Mouse (Mus musculus): Measurements from ENCODE around the gene Iqcj. TPM values are rescaled to one million over a fixed set of nuclear protein-coding genes. Genes with fewer than 3 reads are reported as not detected.

The Iqcj gene
- polyA plus RNA-seq, 1 experiment from 2014 or later = 1.5 TPM

DNA sequence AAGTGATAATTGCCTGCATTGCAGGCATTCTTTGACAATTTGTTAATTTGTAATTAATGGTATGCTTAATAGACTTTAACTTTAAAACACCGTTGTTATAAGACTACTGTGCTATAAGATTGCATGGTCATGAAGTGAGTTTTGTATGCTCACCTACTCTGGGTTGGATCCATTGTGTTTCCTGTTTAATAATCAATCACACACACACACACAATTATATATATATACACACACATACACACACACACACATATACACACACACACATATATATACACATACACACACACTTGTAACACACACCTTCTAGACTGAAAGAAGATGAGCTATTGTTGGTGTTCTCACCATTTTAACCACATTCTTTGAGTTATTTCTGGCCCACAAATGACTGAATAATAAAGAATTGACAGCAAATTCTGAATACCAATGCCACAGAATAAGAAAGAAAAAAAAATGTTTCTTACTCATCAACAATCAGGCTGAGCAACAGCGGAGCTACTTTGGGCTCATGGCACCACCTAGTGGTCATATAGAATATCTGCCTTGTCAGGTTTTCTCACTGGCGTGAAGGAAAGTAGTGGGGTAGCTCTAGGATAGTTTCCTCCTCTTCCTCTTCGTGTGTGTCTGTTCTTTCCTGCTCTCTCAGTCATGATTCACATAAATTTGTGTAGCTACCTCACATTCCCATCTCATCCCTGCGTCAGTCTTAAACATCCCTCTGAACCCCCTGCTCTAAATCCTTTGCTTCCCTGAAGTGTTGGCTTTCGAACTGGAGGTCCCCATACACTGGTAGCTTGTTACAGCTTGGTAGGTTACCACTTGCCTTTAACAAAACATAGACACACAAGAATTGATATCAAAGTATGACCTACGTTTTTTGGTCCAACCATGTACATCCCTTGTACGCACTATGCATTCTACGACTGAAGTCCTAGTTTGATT, 153.7 kb downstream of the Iqcj start:
- peaks cover 8% of the 10 kb centered on the region for H3K4me1 ChIP-seq (replicated peaks; ENCODE audit: control insufficient read depth, insufficient read depth, low read length)
- H3K27me3 ChIP-seq (replicated peaks; ENCODE audit: control insufficient read depth, insufficient read depth, low read length) = no peaks in the 10 kb centered on the region
- 51% methylated on average over 9 of the region's 9 CpGs for WGBS
- no peak overlapping the region for H3K9ac ChIP-seq (replicated peaks; ENCODE audit: low read depth, low read length)
- no peak overlapping the region for H3K4me2 ChIP-seq (ENCODE audit: low read length)
- peak; percentile 68 for ATAC-seq
- no peak overlapping the region for H3K4me3 ChIP-seq (replicated peaks; ENCODE audit: low read length)
- H3K27ac ChIP-seq (ENCODE audit: low read length) = no peak overlapping the region
- H3K9me3 ChIP-seq (ENCODE audit: control insufficient read depth, low read length) = no peaks in the 10 kb centered on the region
- H3K36me3 ChIP-seq (ENCODE audit: control insufficient read depth, insufficient read depth) = no peaks in the 10 kb centered on the region

DNA sequence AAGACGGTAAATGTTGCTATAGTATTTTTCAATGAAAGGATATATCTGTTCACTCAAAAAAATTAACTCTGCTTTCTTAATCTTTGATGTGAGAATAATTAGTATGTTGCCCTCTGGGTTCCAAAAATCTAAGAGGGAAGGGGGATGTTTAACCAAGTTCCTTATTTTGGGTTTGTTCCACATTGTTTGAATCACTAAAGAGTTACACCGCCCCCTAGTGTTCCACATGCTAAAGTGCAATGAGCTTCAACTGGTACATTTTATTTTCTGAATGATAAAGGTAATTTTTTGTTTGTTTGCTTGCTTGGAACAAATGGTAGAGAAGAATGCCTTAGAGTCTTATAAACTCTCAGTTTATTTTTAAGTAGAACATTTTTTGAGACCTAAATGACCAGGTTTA, 161.5 kb downstream of the Iqcj start:
- H3K9me3 ChIP-seq (ENCODE audit: control insufficient read depth, low read length) = no peaks in the 10 kb centered on the region
- H3K27me3 ChIP-seq (replicated peaks; ENCODE audit: control insufficient read depth, insufficient read depth, low read length) = no peaks in the 10 kb centered on the region
- 45% methylated on average over 2 of the region's 2 CpGs for WGBS
- no peaks in the 10 kb centered on the region for H3K36me3 ChIP-seq (ENCODE audit: control insufficient read depth, insufficient read depth)
- no peak overlapping the region for H3K9ac ChIP-seq (replicated peaks; ENCODE audit: low read depth, low read length)
- no peak overlapping the region for H3K4me3 ChIP-seq (replicated peaks; ENCODE audit: low read length)
- ATAC-seq = no peak
- H3K4me1 ChIP-seq (replicated peaks; ENCODE audit: control insufficient read depth, insufficient read depth, low read length) = peaks cover 2% of the 10 kb centered on the region; the same call in 1 of the 2 replicates
- H3K27ac ChIP-seq (ENCODE audit: low read length) = no peak overlapping the region
- H3K4me2 ChIP-seq (ENCODE audit: low read length) = no peak overlapping the region

DNA sequence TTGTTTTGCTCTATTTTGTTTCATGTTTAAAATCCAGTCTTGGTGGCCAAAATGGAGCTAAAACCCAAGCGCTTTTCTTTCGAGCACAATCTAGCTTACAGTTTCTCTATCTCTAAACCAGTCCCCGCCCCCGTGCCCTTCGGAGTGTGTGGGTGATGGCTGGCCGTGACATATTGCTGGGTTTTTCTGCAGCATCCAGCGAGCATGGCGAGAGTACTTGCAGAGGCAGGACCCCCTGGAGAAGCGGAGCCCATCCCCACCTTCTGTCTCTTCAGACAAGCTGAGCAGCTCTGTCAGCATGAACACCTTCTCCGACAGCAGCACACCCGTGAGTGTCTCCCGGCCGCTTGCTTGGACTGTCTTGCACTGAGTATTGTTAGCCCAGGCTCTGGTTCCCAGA, 163.1 kb downstream of the Iqcj start:
- Histone ChIP-seq H3K4me3 (replicated peaks; ENCODE audit: low read length) (no peak overlapping the region), H3K9me3 (ENCODE audit: control insufficient read depth, low read length) (no peaks in the 10 kb centered on the region), H3K36me3 (ENCODE audit: control insufficient read depth, insufficient read depth) (no peaks in the 10 kb centered on the region), H3K4me2 (ENCODE audit: low read length) (no peak overlapping the region), H3K27me3 (replicated peaks; ENCODE audit: control insufficient read depth, insufficient read depth, low read length) (no peaks in the 10 kb centered on the region), H3K9ac (replicated peaks; ENCODE audit: low read depth, low read length) (no peak overlapping the region), H3K4me1 (replicated peaks; ENCODE audit: control insufficient read depth, insufficient read depth, low read length) (peaks cover 2% of the 10 kb centered on the region; the same call in 1 of the 2 replicates), H3K27ac (ENCODE audit: low read length) (no peak overlapping the region)
- ATAC-seq = no peak
- 68% methylated on average over 13 of the region's 13 CpGs for WGBS

DNA sequence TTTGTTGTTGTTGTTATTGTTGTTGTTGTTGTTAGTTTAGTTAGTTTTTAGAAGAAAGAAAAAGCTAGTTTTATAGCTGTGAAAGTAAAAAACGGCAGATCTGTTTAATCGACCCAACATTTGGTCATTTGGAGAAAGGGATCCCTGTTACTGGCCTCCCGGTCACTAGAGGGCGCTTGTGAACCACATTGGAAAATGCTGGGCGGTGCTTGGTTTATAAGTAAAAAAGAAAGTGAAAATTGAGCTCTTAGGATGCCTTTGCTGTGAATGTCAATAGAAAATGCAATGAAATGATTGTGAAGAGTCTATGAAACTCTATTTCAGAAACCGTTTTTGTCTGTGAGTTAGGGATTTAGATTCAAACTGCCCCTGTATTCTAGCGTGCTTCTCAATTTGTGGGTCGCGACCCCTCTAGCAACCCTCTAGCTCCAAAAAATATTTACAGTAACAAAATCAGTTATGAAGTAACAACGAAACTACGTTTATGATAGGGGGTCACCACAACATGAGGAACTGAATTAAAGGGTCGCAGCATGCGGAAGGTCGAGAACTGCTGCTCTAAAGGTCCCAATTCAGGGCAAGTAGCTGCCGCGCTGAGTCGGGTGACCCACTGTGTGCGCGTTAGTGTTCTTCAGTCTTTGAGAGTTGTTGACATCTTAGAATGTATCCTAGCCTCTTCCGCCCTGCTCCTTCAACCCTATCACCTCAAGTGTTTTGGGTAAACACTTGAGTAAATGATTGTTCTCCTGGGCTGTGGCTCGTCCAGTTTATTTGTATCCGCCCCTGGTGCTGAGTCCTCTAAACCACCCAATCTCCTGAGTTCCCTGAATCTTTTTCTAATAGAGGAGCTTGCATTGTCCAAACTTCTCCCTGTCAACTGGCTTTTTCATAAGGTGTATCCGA, 164.6 kb downstream of the Iqcj start:
- ATAC-seq = 0 out of 2 replicates have a peak, but pooled peaks have one; percentile 41
- no peak overlapping the region for H3K9ac ChIP-seq (replicated peaks; ENCODE audit: low read depth, low read length)
- H3K36me3 ChIP-seq (ENCODE audit: control insufficient read depth, insufficient read depth) = no peaks in the 10 kb centered on the region
- peak overlapping the region; percentile 32 for H3K4me2 ChIP-seq (ENCODE audit: low read length)
- H3K27ac ChIP-seq (ENCODE audit: low read length) = no peak overlapping the region
- no peaks in the 10 kb centered on the region for H3K9me3 ChIP-seq (ENCODE audit: control insufficient read depth, low read length)
- no peaks in the 10 kb centered on the region for H3K27me3 ChIP-seq (replicated peaks; ENCODE audit: control insufficient read depth, insufficient read depth, low read length)
- peaks cover 2% of the 10 kb centered on the region; the same call in 1 of the 2 replicates for H3K4me1 ChIP-seq (replicated peaks; ENCODE audit: control insufficient read depth, insufficient read depth, low read length)
- no peak overlapping the region; the same call in 1 of the 2 replicates for H3K4me3 ChIP-seq (replicated peaks; ENCODE audit: low read length)
- 57% methylated on average over 23 of the region's 23 CpGs for WGBS

DNA sequence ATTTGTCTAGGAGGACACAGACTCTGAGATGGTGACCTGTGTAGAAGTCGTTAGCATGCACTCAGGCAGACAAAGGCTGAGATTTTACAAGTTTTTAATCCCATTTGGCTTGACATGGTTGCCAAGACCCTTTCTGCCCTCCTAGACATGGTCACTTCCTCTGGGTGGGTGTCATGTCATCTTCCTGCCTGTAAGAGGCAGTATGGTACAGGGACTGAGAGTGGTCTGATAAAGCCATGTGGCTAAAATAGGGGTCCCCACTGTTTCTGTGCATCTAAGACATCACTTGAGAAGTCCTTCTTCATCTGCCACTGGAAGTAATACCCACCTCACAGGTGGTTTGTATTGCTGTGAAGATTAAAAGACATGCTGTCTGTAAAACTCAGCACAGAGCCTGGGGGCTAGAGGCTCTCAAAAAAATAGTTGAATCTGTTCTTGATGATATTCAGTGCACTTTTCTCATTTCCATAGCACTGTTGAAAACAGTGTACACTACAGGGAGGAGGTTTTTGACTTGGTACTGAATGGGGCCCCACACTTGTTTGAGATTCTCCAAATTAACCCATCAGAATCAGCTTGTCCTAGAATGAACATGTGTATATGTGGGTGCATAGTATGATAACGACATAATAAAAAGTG, 167.3 kb downstream of the Iqcj start:
- Histone ChIP-seq H3K4me2 (ENCODE audit: low read length) (no peak overlapping the region), H3K4me3 (replicated peaks; ENCODE audit: low read length) (no peak overlapping the region), H3K4me1 (replicated peaks; ENCODE audit: control insufficient read depth, insufficient read depth, low read length) (peaks cover 2% of the 10 kb centered on the region; the same call in 1 of the 2 replicates), H3K27me3 (replicated peaks; ENCODE audit: control insufficient read depth, insufficient read depth, low read length) (peaks cover 2% of the 10 kb centered on the region; the same call in 1 of the 2 replicates), H3K27ac (ENCODE audit: low read length) (no peak overlapping the region), H3K9me3 (ENCODE audit: control insufficient read depth, low read length) (no peaks in the 10 kb centered on the region), H3K36me3 (ENCODE audit: control insufficient read depth, insufficient read depth) (no peaks in the 10 kb centered on the region), H3K9ac (replicated peaks; ENCODE audit: low read depth, low read length) (no peak overlapping the region)
- 40% methylated on average over 2 of the region's 2 CpGs for WGBS
- peak; percentile 27 for ATAC-seq

DNA sequence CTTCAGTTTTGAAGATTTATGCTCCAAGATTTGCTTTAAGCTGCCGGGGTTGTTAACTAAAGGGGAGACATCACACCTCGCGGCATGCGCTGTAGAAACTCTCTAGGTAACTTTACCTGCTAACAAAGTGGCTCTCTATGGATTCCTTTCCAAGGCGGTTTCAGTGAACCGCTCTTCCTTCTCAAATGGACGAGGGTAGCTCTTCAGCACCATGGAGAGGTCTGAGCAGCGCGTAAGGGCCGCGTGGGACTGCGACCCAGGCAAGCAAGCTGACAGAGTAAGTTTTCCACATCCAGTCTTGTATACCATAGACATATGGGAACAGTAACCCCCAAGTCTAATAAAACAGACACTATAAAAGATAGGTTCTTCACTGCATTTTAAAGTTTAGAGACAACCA, 172.7 kb downstream of the Iqcj start, which contains the start of gene Schip1:
TSS of gene Schip1 (plus strand) at position 72 of the 400 bp plus-strand sequence.
- WGBS = 38% methylated on average over 12 of the region's 12 CpGs
- Histone ChIP-seq H3K9ac (replicated peaks; ENCODE audit: low read depth, low read length) (no peak within 1 kb of the TSS), H3K9me3 (ENCODE audit: control insufficient read depth, low read length) (no peaks in the 10 kb centered on the region)

DNA sequence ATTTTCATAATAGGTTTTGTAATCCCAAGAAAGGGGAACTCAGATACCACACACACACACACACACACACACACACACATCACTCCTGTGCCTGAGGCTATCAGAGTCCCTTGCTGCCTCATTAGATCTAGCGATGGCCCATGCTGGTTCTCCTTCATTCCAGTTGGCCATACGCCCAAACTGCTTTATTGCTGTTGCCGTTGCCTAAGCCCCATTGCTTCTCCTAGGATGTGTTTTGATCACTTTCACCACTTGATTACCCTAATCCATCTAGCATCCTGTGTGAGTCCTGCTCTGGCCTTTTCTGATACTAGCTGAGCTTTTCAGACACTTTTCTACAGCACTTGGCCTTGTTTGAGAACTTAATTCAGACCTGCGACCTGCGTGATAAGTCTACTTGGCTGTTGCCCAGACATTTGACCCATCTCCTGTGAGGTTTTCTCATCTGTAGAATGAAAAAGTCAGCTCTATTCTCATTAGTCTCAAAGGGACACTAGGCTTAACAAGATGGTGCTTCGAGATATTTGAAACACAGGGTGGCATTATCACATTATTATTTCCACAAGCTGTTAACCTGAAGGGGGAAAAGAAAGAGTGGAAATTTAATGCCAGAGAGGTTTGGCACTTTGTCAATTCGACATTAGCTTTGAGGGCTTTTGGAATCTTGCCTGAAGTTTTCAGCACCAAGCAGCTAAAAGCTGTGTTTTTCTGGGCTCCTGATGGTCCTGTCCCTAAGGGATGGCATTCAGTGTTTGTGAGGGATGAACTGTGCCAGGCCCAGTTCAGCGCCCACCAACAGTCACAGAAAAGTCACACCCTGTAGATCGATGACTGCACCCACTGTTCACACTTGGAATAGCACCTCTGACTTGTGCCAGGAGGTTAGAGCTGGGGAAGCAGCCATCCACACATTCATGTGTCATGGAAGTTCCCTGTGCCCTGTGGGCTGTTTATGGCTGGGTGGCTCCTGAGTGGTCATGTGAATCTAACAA, 179.7 kb downstream of the Iqcj start:
- 18% methylated on average over 9 of the region's 9 CpGs for WGBS
- H3K9me3 ChIP-seq (ENCODE audit: control insufficient read depth, low read length) = no peaks in the 10 kb centered on the region
- ATAC-seq = peak; percentile 92
- no peaks in the 10 kb centered on the region for H3K27me3 ChIP-seq (replicated peaks; ENCODE audit: control insufficient read depth, insufficient read depth, low read length)
- H3K9ac ChIP-seq (replicated peaks; ENCODE audit: low read depth, low read length) = no peak overlapping the region
- H3K27ac ChIP-seq (ENCODE audit: low read length) = peak overlapping the region; percentile 75
- H3K36me3 ChIP-seq (ENCODE audit: control insufficient read depth, insufficient read depth) = no peaks in the 10 kb centered on the region
- H3K4me2 ChIP-seq (ENCODE audit: low read length) = peak overlapping the region; percentile 9; the same call in 1 of the 2 replicates
- peaks cover 18% of the 10 kb centered on the region for H3K4me1 ChIP-seq (replicated peaks; ENCODE audit: control insufficient read depth, insufficient read depth, low read length)
- no peak overlapping the region for H3K4me3 ChIP-seq (replicated peaks; ENCODE audit: low read length)

More for the DNA sequence above, 172.7 kb downstream of the Iqcj start, which contains the start of gene Schip1:
- Histone ChIP-seq H3K4me1 (replicated peaks; ENCODE audit: control insufficient read depth, insufficient read depth, low read length) (no peaks in the 10 kb centered on the region), H3K36me3 (ENCODE audit: control insufficient read depth, insufficient read depth) (no peaks in the 10 kb centered on the region), H3K27ac (ENCODE audit: low read length) (no peak within 1 kb of the TSS), H3K27me3 (replicated peaks; ENCODE audit: control insufficient read depth, insufficient read depth, low read length) (peaks cover 2% of the 10 kb centered on the region; the same call in 1 of the 2 replicates), H3K4me3 (replicated peaks; ENCODE audit: low read length) (no peak within 1 kb of the TSS), H3K4me2 (ENCODE audit: low read length) (no peak within 1 kb of the TSS)
- ATAC-seq = no peak

DNA sequence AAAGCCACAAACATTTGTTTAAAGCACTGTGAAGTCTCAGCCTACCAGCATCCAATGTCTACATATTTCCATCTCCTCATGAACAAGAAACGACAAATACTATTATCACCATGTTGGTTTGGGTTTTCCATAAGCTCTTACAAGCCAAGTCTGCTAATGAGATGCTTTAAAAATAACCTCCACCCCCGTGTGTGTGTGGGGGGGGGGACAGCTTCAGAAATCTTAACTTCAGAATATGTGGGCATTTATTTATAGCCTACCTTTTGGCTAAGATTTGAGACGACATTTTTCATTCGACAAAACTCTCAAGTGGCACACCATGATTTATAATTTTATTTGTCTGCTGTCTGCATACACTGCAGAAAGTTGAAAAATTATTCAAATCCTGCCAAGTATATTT, 185.4 kb downstream of the Iqcj start:
- Histone ChIP-seq H3K9ac (replicated peaks; ENCODE audit: low read depth, low read length) (no peak overlapping the region), H3K27ac (ENCODE audit: low read length) (no peak overlapping the region), H3K4me3 (replicated peaks; ENCODE audit: low read length) (no peak overlapping the region), H3K4me1 (replicated peaks; ENCODE audit: control insufficient read depth, insufficient read depth, low read length) (peaks cover 3% of the 10 kb centered on the region), H3K36me3 (ENCODE audit: control insufficient read depth, insufficient read depth) (no peaks in the 10 kb centered on the region), H3K9me3 (ENCODE audit: control insufficient read depth, low read length) (no peaks in the 10 kb centered on the region), H3K4me2 (ENCODE audit: low read length) (no peak overlapping the region), H3K27me3 (replicated peaks; ENCODE audit: control insufficient read depth, insufficient read depth, low read length) (0 out of 2 replicates have a peak, but pooled peaks cover 4% of the 10 kb centered on the region)
- 67% methylated on average over 4 of the region's 4 CpGs for WGBS
- ATAC-seq = no peak
